Mouse (Mus musculus): Measurements from ENCODE around the gene Fgfr2.

DNA sequence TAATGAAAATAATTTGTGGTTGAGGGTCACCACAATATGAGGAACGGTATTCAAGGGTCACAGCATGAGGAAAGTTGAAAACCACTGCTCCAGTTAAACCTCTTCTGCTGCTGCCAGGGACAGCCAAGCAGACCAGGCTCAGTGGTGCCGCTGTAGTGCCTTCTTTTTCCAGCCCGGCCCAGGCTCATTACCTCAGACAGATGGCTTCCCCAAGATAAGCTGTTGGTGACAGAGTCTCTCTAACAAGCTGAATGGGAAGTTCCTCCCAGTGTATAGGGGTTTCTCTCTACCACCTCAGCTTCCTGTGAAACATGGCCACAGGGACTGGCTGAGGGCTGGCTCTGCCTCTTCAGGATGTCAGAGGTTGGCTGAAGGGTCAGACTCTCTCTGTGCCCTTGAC, 1152.9 kb downstream of the Fgfr2 start:
- TF ChIP-seq CTCF (IDR thresholded peaks at IDR 0.05) (no peak), EP300 (IDR thresholded peaks at IDR 0.05) (no peak)
